Mouse (Mus musculus) heart, adult 2 months (tissue): Measurements from ENCODE around the gene Ccdc12.

ENCODE experiments used
- CTCF ChIP-seq: fragments of 200-600 bp; IDR thresholded peaks from 2 replicates; pipeline ENCODE4 v1.8.1; 2022; ENCODE audit warnings: antibody characterized with exemption, mild to moderate bottlenecking, moderate library complexity
- EP300 ChIP-seq: fragments of 200-500 bp; IDR thresholded peaks from 2 replicates; pipeline ENCODE4 v1.6.1; 2011; ENCODE audit warnings: low read depth, low read length, control low read depth; ENCODE audit not compliant: insufficient read depth

DNA sequence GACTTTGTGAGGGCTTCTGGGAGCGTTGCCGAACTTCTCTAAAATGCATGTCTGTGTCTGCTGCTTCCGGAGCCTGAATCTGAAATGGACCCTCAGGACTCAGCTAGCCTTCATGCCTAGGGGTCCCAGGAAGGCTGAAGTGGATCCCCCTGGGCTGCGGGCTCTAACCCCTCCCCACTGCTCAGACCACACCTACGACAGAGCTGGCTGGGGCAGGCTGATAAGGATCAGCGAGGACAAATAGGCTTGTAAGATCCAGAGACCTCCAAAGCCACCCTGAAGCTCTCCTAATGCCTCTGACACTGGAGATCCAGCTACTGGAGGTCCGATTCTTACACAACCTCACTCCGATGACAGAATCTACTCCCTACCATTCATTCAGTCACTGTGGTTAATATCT, 76.8 kb downstream of the Ccdc12 start:
- no peak for TF ChIP-seq CTCF
- no peak for TF ChIP-seq EP300
